Mouse (Mus musculus) left cerebral cortex, adult 8-10 months (tissue): ENCODE measurements around the gene Gm11213. TPM values are rescaled to one million over a fixed set of nuclear protein-coding genes. Genes with fewer than 3 reads are reported as not detected.

ENCODE experiments used
- total RNA-seq, 4 experiments: library from RNA; stranded (reverse); gene quantifications; 2 replicates each; pipeline ENCODE4 v1.2.4; 2022

Gene Gm11213
- total RNA-seq, 4 experiments from 2014 or later = not detected

Other genes with a start within 250 kb of the Gm11213 start
- gene Orm3, start 249.1 kb downstream of the Gm11213 start, total RNA-seq = not detected
- gene Orm2, start 242.8 kb downstream of the Gm11213 start, total RNA-seq = not detected
- gene Akna, start 201.9 kb downstream of the Gm11213 start, total RNA-seq = 1 to 10 TPM; 3.6 to 5.3 (median 4.5) TPM
- 10 to 100 TPM; 35.8 to 45.1 (median 41.0) TPM for gene Whrn, start 109.3 kb downstream of the Gm11213 start, total RNA-seq
- 100 to 1,000 TPM; 131 to 157 (median 144) TPM for gene Atp6v1g1, start 60.5 kb downstream of the Gm11213 start, total RNA-seq
- 10 to 100 TPM; 11.2 to 16.2 (median 14.6) TPM for gene Tmem268, start 46.5 kb downstream of the Gm11213 start, total RNA-seq
- gene Tex48, start 17.2 kb upstream of the Gm11213 start, total RNA-seq = not detected
- gene Gm11214, start 58.1 kb upstream of the Gm11213 start, total RNA-seq = not detected
- under 1 TPM in 1 of 4 experiments, not detected in 3; 0.25 TPM for gene Tnfsf15, start 139.9 kb upstream of the Gm11213 start, total RNA-seq